Mouse (Mus musculus) liver, embryonic 14.5 days (tissue): ENCODE results near the gene Trim50. TPM values are rescaled to one million over a fixed set of nuclear protein-coding genes. Genes with fewer than 3 reads are reported as not detected.

ENCODE experiments used
- ATAC-seq: fragments of 200-750 bp; cut with Nextera tagmentation; 2 replicates; pipeline ENCODE4 v1.8.0; 2017; ENCODE audit warnings: moderate number of reproducible peaks, mild to moderate bottlenecking, moderate library complexity; ENCODE audit not compliant: insufficient read depth
- DNase-seq, 3 experiments: peaks; one replicate each; pipeline ENCODE4 v3.0.0-alpha.2; 2012 to 2013; ENCODE audit warnings: low read depth in 3 of 3, low spot score in 3 of 3
- H3K27ac ChIP-seq: fragments of 300-500 bp; sonication (generic); 2 replicates; pipeline ENCODE4 v1.5.1; 2014; ENCODE audit warnings: moderate library complexity, mild to moderate bottlenecking, control low read depth, inconsistent platforms
- H3K27me3 ChIP-seq: fragments of 300-500 bp; sonication (generic); 2 replicates; pipeline ENCODE4 v1.6.1; 2014; ENCODE audit warnings: mild to moderate bottlenecking, low read length, moderate library complexity; ENCODE audit not compliant: control insufficient read depth, insufficient read depth
- H3K36me3 ChIP-seq: fragments of 300-500 bp; sonication (generic); replicated peaks from 2 replicates; pipeline ENCODE4 v1.6.1; 2014; ENCODE audit warnings: low read depth; ENCODE audit not compliant: control insufficient read depth, insufficient read depth
- H3K4me1 ChIP-seq, 2 experiments: fragments of 200-500 bp in 1 of 2; fragments of 300-500 bp in 1 of 2; sonication (generic) in 1 of 2; replicated peaks; 2 replicates each; pipeline ENCODE4 v1.6.1; 2012 to 2014; ENCODE audit warnings: antibody characterized with exemption in 1 of 2, inconsistent platforms in 1 of 2, low read length in 1 of 2; ENCODE audit not compliant: control insufficient read depth in 2 of 2, insufficient read depth in 2 of 2
- H3K4me2 ChIP-seq: fragments of 300-500 bp; sonication (generic); 2 replicates; pipeline ENCODE4 v1.6.1; 2014; ENCODE audit warnings: low read depth, mild to moderate bottlenecking, control low read depth, moderate library complexity
- H3K4me3 ChIP-seq, 2 experiments: fragments of 200-500 bp in 1 of 2; fragments of 300-500 bp in 1 of 2; sonication (generic) in 1 of 2; 2 replicates each; pipeline ENCODE4 v1.5.1; 2012 to 2014; ENCODE audit warnings: low read depth in 2 of 2, low read length in 2 of 2, mild to moderate bottlenecking in 2 of 2, control low read depth in 1 of 2, inconsistent platforms in 1 of 2, moderate library complexity in 1 of 2; ENCODE audit not compliant: insufficient read depth in 1 of 2
- H3K9ac ChIP-seq: fragments of 300-500 bp; sonication (generic); replicated peaks from 2 replicates; pipeline ENCODE4 v1.6.1; 2014; ENCODE audit warnings: mild to moderate bottlenecking, control low read depth, moderate library complexity
- H3K9me3 ChIP-seq: fragments of 300-500 bp; sonication (generic); 2 replicates; pipeline ENCODE4 v1.6.1; 2016; ENCODE audit warnings: low read length, mixed read lengths; ENCODE audit not compliant: control insufficient read depth
- CTCF ChIP-seq: IDR thresholded peaks from 2 replicates; pipeline ENCODE4 v1.5.1; 2016; ENCODE audit warnings: antibody characterized with exemption, low read depth, control low read depth
- EP300 ChIP-seq: IDR thresholded peaks from 2 replicates; pipeline ENCODE4 v1.6.1; 2016; ENCODE audit warnings: antibody characterized with exemption, low read depth
- WGBS: fragments of 180-500 bp; shearing (Covaris S2); extraction: QIAGEN DNeasy Blood & Tissue Kit; methylation state at CpG from one replicate; pipeline ENCODE4 v1.1.7; 2014; ENCODE audit not compliant: insufficient replicate concordance; 5-methylcytosine and 5-hydroxymethylcytosine counted together
- microRNA-seq: library from miRNA; unstranded; fragments of <30 nt; microRNA quantifications from one replicate; pipeline ENCODE4, GENCODE M21; 2016
- polyA plus RNA-seq, 2 experiments: library from polyadenylated mRNA; depleted of rRNA in 1 of 2; stranded (reverse) in 1 of 2; unstranded in 1 of 2; fragments of >200 nt; fragmentation: Nextera tagmentation in 1 of 2; extraction: Ambion mirVana in 1 of 2; gene quantifications; 2 replicates each; pipeline versions ENCODE4 v1.2.1 to v1.2.3; 2012 to 2014

Gene Trim50
- polyA plus RNA-seq, 2 experiments: not detected

- DNase-seq: peak; percentile 40 to 53 (median 41)
- Histone ChIP-seq H3K27me3 (no peaks in the 10 kb centered on the region), H3K36me3 (no peaks in the 10 kb centered on the region), H3K9me3 (no peaks in the 10 kb centered on the region), H3K4me2 (no peak overlapping the region), H3K27ac (no peak overlapping the region), H3K9ac (no peak overlapping the region), H3K4me1 (peaks cover 4% of the 10 kb centered on the region in 2 experiments), H3K4me3 (no peak overlapping the region)
- ATAC-seq: no peak
- WGBS: 7% methylated on average over 2 of the region's 2 CpGs
- TF ChIP-seq CTCF (peak; percentile 94), EP300 (no peak)
These were observed 47.1 kb downstream of the Trim50 start for GRCm38 (mm10) chr5:135400244-135400643.

GRCm38 (mm10) chr5:135404623-135405022 lies 51.5 kb downstream of the Trim50 start:
- no peaks in the 10 kb centered on the region for H3K27me3 ChIP-seq
- no peaks in the 10 kb centered on the region for H3K9me3 ChIP-seq
- no peaks in the 10 kb centered on the region for H3K36me3 ChIP-seq
- no peak overlapping the region for H3K9ac ChIP-seq
- ATAC-seq: no peak; the same call in 1 of the 2 replicates
- H3K4me2 ChIP-seq: no peak overlapping the region
- no peak for TF ChIP-seq CTCF
- no peak for TF ChIP-seq EP300
- H3K4me3 ChIP-seq: no peak overlapping the region
- 49% methylated on average over 20 of the region's 20 CpGs for WGBS
- H3K27ac ChIP-seq: no peak overlapping the region
- DNase-seq: no peak
- no peaks in the 10 kb centered on the region for H3K4me1 ChIP-seq

- no peak overlapping the region for H3K9ac ChIP-seq
- no peaks in the 10 kb centered on the region for H3K4me1 ChIP-seq
- no peak for TF ChIP-seq CTCF
- no peak for TF ChIP-seq EP300
- no peak overlapping the region for H3K27ac ChIP-seq
- H3K27me3 ChIP-seq: no peaks in the 10 kb centered on the region
- DNase-seq: no peak
- no peak overlapping the region for H3K4me3 ChIP-seq
- no peak for ATAC-seq
- H3K9me3 ChIP-seq: no peaks in the 10 kb centered on the region
- no peak overlapping the region for H3K4me2 ChIP-seq
- 57% methylated on average over 9 of the region's 9 CpGs for WGBS
- H3K36me3 ChIP-seq: no peaks in the 10 kb centered on the region
These were observed 52.3 kb downstream of the Trim50 start for GRCm38 (mm10) chr5:135405437-135405836.

- TF ChIP-seq CTCF: no peak
- no peak for TF ChIP-seq EP300
- DNase-seq (no peak), ATAC-seq (no peak)
- Histone ChIP-seq H3K4me3 (no peak overlapping the region), H3K27me3 (no peaks in the 10 kb centered on the region), H3K9me3 (no peaks in the 10 kb centered on the region), H3K9ac (no peak overlapping the region), H3K36me3 (no peaks in the 10 kb centered on the region), H3K4me2 (no peak overlapping the region), H3K4me1 (no peaks in the 10 kb centered on the region), H3K27ac (no peak overlapping the region)
- 58% methylated on average over 4 of the region's 4 CpGs for WGBS
These were observed 55.0 kb downstream of the Trim50 start for GRCm38 (mm10) chr5:135408114-135408513.

- H3K27ac ChIP-seq: no peak overlapping the region
- no peak for DNase-seq
- 78% methylated on average over 9 of the region's 9 CpGs for WGBS
- no peaks in the 10 kb centered on the region for H3K27me3 ChIP-seq
- no peaks in the 10 kb centered on the region for H3K9me3 ChIP-seq
- H3K4me2 ChIP-seq: no peak overlapping the region
- no peak overlapping the region for H3K9ac ChIP-seq
- ATAC-seq: no peak
- H3K4me1 ChIP-seq: no peaks in the 10 kb centered on the region
- no peaks in the 10 kb centered on the region for H3K36me3 ChIP-seq
- no peak overlapping the region for H3K4me3 ChIP-seq
- TF ChIP-seq EP300 (no peak), CTCF (no peak)
These were observed 57.2 kb downstream of the Trim50 start for GRCm38 (mm10) chr5:135410266-135410665.

Small RNA genes within 50 kb of the gene (microRNA-seq; reads per million reads assigned to microRNA genes)
- not detected for gene Mir7033

Other genes with a start within 250 kb of the Trim50 start
- 4.4 and 5.5 TPM in 2 replicates for gene Tbl2, start 203.6 kb upstream of the Trim50 start, polyA plus RNA-seq (2012; rRNA removed)
- 9.8 and 10.2 TPM in 2 replicates for gene Tbl2, start 203.6 kb upstream of the Trim50 start, polyA plus RNA-seq (2014; fragmentation: Nextera tagmentation; extraction: Ambion mirVana)
- gene Bcl7b, start 185.0 kb upstream of the Trim50 start, polyA plus RNA-seq (2012; rRNA removed): 9.7 and 10.0 TPM in 2 replicates
- gene Bcl7b, start 185.0 kb upstream of the Trim50 start, polyA plus RNA-seq (2014; fragmentation: Nextera tagmentation; extraction: Ambion mirVana): 25.6 and 26.7 TPM in 2 replicates
- gene Baz1b, start 166.0 kb upstream of the Trim50 start, polyA plus RNA-seq (2012; rRNA removed): 14.3 and 20.7 TPM in 2 replicates
- 18.2 and 22.3 TPM in 2 replicates for gene Baz1b, start 166.0 kb upstream of the Trim50 start, polyA plus RNA-seq (2014; fragmentation: Nextera tagmentation; extraction: Ambion mirVana)
- gene Fzd9, start 102.1 kb upstream of the Trim50 start, polyA plus RNA-seq (2012; rRNA removed): 0.19 and 0.24 TPM in 2 replicates
- gene Fzd9, start 102.1 kb upstream of the Trim50 start, polyA plus RNA-seq (2014; fragmentation: Nextera tagmentation; extraction: Ambion mirVana): 0.25 TPM in 1 of 2 replicates, not detected in the other
- 0.03 TPM in 2 replicates for gene Fkbp6, start 3.3 kb upstream of the Trim50 start, polyA plus RNA-seq (2012; rRNA removed)
- not detected in 2 replicates for gene Fkbp6, start 3.3 kb upstream of the Trim50 start, polyA plus RNA-seq (2014; fragmentation: Nextera tagmentation; extraction: Ambion mirVana)
- gene Nsun5, start 16.7 kb downstream of the Trim50 start, polyA plus RNA-seq (2012; rRNA removed): 12.4 and 13.9 TPM in 2 replicates
- 10.5 and 12.9 TPM in 2 replicates for gene Nsun5, start 16.7 kb downstream of the Trim50 start, polyA plus RNA-seq (2014; fragmentation: Nextera tagmentation; extraction: Ambion mirVana)
- gene Pom121, start 41.3 kb downstream of the Trim50 start, polyA plus RNA-seq (2012; rRNA removed): 7.6 and 9.7 TPM in 2 replicates
- gene Pom121, start 41.3 kb downstream of the Trim50 start, polyA plus RNA-seq (2014; fragmentation: Nextera tagmentation; extraction: Ambion mirVana): 5.4 and 7.0 TPM in 2 replicates
- 1.5 and 2.2 TPM in 2 replicates for gene Hip1, start 191.8 kb downstream of the Trim50 start, polyA plus RNA-seq (2012; rRNA removed)
- 2.8 and 2.9 TPM in 2 replicates for gene Hip1, start 191.8 kb downstream of the Trim50 start, polyA plus RNA-seq (2014; fragmentation: Nextera tagmentation; extraction: Ambion mirVana)
- gene Ccl26, start 210.3 kb downstream of the Trim50 start, polyA plus RNA-seq (2012; rRNA removed): not detected in 2 replicates
- not detected in 2 replicates for gene Ccl26, start 210.3 kb downstream of the Trim50 start, polyA plus RNA-seq (2014; fragmentation: Nextera tagmentation; extraction: Ambion mirVana)
- gene Ccl24, start 219.8 kb downstream of the Trim50 start, polyA plus RNA-seq (2012; rRNA removed): 11.8 and 12.1 TPM in 2 replicates
- gene Ccl24, start 219.8 kb downstream of the Trim50 start, polyA plus RNA-seq (2014; fragmentation: Nextera tagmentation; extraction: Ambion mirVana): 14.4 and 17.8 TPM in 2 replicates